Mouse (Mus musculus) fat pad, adult 2 months (tissue): ENCODE measurements around the gene Gm20388.

Experiments used
- DNase-seq: peaks from one replicate; pipeline ENCODE4 v3.0.0-alpha.2; 2011; ENCODE audit warnings: low read depth, low spot score; ENCODE audit errors: extremely low read depth

Gm20388 gene

GRCm38 (mm10) chr8:122116716-122117357 is 2206.2 kb downstream of the Gm20388 start:
- DNase-seq: no peak

DNA sequence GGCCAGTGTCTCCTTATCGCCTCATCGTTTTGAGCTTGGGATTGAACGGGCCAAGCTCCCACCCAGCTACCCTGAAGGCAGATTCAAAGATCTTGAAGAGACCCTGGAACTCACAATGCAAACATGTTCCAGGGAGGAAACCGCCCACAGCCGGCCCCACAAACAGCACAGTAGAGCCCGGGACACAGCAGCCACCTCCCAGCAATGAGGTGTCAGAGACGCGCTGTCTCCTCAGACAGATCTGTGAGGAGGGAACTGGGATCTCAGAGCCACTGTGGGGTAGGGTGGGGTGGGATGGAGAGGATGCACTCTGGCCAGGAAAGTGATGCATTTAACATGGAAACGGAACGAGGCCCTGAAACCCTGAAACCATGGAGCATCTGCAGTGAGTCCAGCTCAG is 2207.5 kb downstream of the Gm20388 start:
- DNase-seq: no peak

GRCm38 (mm10) chr8:122118536-122118935 is 2207.9 kb downstream of the Gm20388 start:
- no peak for DNase-seq

GRCm38 (mm10) chr8:122124326-122124725 is 2213.7 kb downstream of the Gm20388 start:
- no peak for DNase-seq

GRCm38 (mm10) chr8:122126659-122127058 is 2216.0 kb downstream of the Gm20388 start:
- no peak for DNase-seq

DNA sequence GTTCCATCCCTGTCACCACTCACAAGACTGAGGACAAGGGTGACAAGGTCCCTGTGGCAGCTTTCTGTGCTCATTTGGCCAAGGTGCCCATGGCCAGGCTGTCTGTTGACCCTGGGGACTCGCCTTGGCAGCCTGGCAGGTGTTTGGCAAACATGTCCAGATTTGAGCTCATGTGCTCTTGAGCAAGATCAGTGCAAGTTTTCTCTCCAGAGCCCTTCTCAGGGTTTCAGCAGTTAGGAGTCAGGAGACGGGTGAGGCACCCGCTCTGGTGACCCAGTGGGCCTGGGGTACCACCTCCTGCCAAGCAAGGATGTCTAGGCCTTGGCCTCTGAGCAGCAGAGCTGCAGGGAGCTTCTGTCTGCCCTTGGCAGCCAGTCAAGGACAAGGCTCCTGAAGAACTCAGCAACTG is 2223.5 kb downstream of the Gm20388 start:
- DNase-seq: no peak

DNA sequence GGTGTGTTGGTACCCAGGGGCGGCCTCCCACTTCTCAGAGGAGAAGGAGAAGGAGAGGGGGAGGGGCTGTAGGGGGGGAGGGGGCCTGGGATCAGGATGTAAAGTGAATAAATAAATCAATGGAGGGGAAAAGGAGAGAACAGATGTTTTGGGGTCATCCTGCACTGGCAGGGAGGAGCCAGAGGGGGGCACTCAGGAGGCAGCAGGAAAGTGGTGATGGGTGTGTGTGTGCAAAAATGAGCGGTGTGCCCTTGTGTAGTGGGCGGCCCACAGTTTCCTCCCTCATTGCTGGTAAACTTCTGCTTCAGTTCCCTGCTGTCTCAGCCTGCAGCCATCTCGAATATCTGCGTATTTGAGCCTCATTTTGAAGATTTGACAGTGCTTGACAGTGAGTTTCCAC is 2224.9 kb downstream of the Gm20388 start:
- no peak for DNase-seq

- no peak for DNase-seq
These were observed 2229.1 kb downstream of the Gm20388 start for GRCm38 (mm10) chr8:122139784-122140183.

DNA sequence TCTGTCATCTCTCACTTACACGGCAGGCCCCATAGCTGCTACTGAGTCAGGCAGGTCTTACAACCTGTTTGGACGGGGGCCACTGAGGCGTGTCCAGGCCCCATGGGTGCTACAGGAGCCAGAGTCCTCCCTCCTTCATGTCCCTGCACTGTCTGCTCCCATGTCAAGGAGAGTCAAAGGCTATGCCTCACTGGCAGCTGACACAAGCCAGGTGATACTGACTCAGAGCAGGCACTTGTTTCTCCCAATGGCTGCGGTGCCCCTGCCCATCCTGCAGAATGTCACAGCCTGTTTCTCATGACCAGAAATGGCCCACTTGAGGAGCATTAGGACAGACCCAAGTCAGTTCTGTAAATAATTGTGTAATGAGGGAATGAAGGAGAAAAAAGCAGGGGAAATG is 2229.8 kb downstream of the Gm20388 start:
- no peak for DNase-seq

- DNase-seq: no peak
These were observed 2231.8 kb downstream of the Gm20388 start for GRCm38 (mm10) chr8:122142428-122142827.

- DNase-seq: no peak
These were observed 2232.6 kb downstream of the Gm20388 start for GRCm38 (mm10) chr8:122143231-122143630.

- DNase-seq: no peak
These were observed 2234.2 kb downstream of the Gm20388 start for GRCm38 (mm10) chr8:122144729-122145311.

DNA sequence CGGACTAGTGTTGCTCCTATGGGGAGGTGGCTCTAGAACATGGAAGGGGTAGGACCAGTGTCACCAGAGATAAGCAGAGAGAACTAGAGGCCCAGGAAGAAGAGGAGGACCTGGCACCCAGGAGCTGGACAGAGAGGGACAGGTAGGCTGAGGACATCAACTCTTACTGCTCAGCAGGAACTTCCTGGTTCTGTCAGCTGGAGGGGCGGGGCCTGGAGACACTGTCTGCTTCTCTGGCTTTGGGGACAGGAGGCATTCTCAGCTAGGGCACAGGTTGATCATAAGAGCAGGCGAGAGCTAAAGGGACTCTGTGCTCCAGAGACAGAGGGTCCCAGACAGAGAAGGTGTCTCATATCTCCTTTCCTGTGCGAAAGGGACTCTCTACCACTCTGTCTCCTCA is 2238.4 kb downstream of the Gm20388 start:
- no peak for DNase-seq

DNA sequence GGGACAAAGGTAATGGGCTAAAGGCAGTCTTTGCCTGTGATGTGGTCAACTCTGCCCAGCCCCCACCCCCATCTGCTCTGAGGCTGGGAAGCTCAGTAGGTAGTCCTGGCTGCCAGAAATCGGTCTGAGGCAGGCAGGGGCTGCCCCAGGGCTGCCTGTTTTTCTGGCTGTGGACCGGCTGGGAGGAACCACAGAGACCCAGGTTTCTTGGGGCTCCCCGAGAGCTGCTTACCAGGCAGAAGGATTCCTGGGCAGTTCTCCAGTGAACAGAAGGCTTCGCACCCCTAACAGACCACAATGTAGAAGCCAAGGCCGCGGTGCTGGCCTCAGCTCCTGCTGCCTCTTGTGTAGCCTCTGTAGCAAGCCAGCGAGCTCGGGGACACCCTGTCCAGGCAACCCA is 2239.0 kb downstream of the Gm20388 start:
- no peak for DNase-seq

DNA sequence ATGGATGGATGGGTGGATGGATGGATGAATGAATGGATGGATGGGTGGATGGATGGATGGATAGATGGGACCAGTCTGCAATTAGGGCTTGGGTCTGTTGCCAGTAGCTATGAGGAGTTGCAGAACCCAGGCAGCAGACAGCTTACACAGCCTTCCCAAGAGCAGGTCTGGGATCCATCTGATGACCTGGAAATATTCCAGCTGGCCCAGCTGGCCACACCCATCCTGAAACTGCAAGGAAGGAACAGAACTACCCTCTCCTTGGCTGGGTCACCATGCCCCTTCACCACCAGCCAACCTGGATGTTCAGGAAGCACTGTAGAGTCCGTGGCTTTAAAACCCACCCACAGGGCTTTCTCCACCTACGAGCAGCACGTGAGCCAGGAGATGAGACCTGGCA is 2240.9 kb downstream of the Gm20388 start:
- no peak for DNase-seq

GRCm38 (mm10) chr8:122155082-122155643 is 2244.5 kb downstream of the Gm20388 start:
- no peak for DNase-seq

DNA sequence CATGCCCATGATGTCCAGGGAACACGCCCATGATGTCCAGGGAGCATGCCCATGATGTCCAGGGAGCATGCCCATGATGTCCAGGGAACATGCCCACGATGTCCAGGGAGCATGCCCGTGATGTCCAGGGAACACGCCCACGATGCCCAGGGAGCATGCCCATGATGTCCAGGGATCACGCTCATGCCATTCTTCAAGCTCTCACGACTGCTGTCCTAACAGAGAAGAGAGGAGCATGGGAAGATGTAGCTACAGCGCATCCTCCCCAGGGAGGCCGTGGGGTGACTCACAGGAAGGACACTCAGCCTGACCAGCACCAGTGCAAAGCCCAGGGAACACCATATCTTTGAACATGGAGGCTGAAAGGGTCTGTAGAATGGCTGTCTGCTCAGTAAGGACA is 2245.3 kb downstream of the Gm20388 start:
- no peak for DNase-seq

- no peak for DNase-seq
These were observed 2247.0 kb downstream of the Gm20388 start for GRCm38 (mm10) chr8:122157689-122158088.

GRCm38 (mm10) chr8:122160165-122160564 is 2249.5 kb downstream of the Gm20388 start:
- DNase-seq: no peak

DNA sequence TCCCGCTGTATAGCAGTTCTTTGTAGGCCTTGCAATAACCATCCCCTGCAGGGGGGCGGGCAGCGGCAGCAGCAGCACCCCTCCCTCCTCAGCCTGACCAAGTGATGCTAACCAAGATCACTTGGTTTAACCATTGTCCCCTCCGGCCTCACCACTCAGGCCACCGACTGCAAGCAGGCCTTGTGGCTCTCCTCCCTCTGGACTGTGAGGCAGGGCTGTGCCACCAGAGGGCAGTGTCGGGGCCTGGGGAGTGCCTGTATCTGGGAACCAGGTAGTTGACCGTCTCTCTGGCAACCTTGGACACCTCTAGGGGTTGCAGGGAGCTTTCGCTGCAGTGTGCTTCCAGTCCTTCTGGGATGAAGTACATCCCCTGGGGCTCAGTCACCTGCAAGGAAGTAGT is 2252.4 kb downstream of the Gm20388 start:
- DNase-seq: no peak

GRCm38 (mm10) chr8:122167204-122167860 is 2256.7 kb downstream of the Gm20388 start:
- no peak for DNase-seq

DNA sequence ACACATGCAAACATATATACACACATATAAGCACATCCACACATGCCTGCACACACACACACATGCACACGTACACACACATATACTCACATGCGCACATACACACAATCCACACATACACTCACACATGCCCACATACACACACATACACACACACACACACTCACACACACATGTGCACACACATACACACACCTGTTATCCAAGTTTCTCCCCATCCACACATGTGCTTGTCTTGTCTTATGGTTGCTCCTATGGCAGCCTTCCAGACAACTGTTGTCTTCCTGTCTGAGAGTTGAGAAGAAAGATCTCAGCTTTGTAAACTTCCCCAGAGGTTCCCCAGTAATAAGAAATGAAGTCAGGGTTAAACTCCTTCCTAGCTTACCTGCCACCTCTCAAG is 2258.8 kb downstream of the Gm20388 start:
- DNase-seq: no peak
